Mouse (Mus musculus): ENCODE results near the gene Rpl7l1.

- TF ChIP-seq EP300 (IDR thresholded peaks at IDR 0.05) (no peak), CTCF (IDR thresholded peaks at IDR 0.05) (no peak)
Observed at GRCm38 (mm10) chr17:46776087-46776486, 6.4 kb downstream of the Rpl7l1 start.
